Comparison of ENCODE assay signal across 13 mouse cellular contexts in genomic region chr10:52235461-52235860, GRCm38 (mm10). TPM values are rescaled to one million over a fixed set of nuclear protein-coding genes. Genes with fewer than 3 reads are reported as not detected.
DNase-seq lines count a peak whose midpoint lies in the region; ATAC-seq and TF ChIP-seq lines count a peak whose summit lies in the region.
"Had no signal": no experiment of that assay in that cellular context is flagged by ENCODE, and none has a peak within 500 bp of the region (broad histone marks: within the 10 kb centered on the region; RNA-seq: fewer than 3 reads in every experiment).

No protein-coding gene starts in this region.

- peak overlapping the region; percentile 93; the same call in 1 of the 2 replicates for H3K9ac ChIP-seq in heart, embryonic 13.5 days
- no peak overlapping the region for H3K9ac ChIP-seq in forebrain, embryonic 16.5 days (replicated peaks; ENCODE audit: low read depth, low read length)
- H3K9ac ChIP-seq in limb, embryonic 14.5 days (ENCODE audit: low read depth, low read length, severe bottlenecking), result no peak overlapping the region

- no peak overlapping the region for H3K27ac ChIP-seq in heart, embryonic 13.5 days (replicated peaks)
- H3K27ac ChIP-seq in brown adipose tissue, adult 24 weeks (replicated peaks; ENCODE audit: low read depth, low read length), result no peak overlapping the region
- H3K27ac ChIP-seq in forebrain, embryonic 16.5 days (ENCODE audit: low read length), result no peak overlapping the region
- no peak overlapping the region for H3K27ac ChIP-seq in limb, embryonic 14.5 days (replicated peaks; ENCODE audit: low read depth, low read length)

- DNase-seq in heart, postnatal 36 days, result no peak
- DNase-seq in limb, embryonic 14.5 days (ENCODE audit: low spot score), result no peak
- no peak for DNase-seq in cerebellum, adult 11-12 months
- DNase-seq in layer of hippocampus, postnatal 25 days (ENCODE audit: extremely low spot score in 1 of 2, low spot score in 1 of 2), result no peak
- DNase-seq in right cerebral cortex, postnatal 25 days, result no peak
- DNase-seq: cerebellum, adult 9-10 months; gastrocnemius, postnatal 10 days; retina, postnatal 1 day had no signal

- no peaks in the 10 kb centered on the region for H3K9me3 ChIP-seq in heart, embryonic 13.5 days
- H3K9me3 ChIP-seq in forebrain, embryonic 16.5 days (ENCODE audit: control insufficient read depth, low read length), result no peaks in the 10 kb centered on the region
- no peaks in the 10 kb centered on the region for H3K9me3 ChIP-seq in limb, embryonic 14.5 days (ENCODE audit: control insufficient read depth, low read length)

- H3K27me3 ChIP-seq in heart, embryonic 13.5 days (replicated peaks), result no peaks in the 10 kb centered on the region
- H3K27me3 ChIP-seq in forebrain, embryonic 16.5 days (replicated peaks; ENCODE audit: control insufficient read depth, insufficient read depth, low read length), result no peaks in the 10 kb centered on the region
- H3K27me3 ChIP-seq in limb, embryonic 14.5 days (ENCODE audit: control insufficient read depth, insufficient read depth, low read length), result no peaks in the 10 kb centered on the region

- H3K36me3 ChIP-seq in heart, embryonic 13.5 days, result no peaks in the 10 kb centered on the region
- H3K36me3 ChIP-seq in forebrain, embryonic 16.5 days (ENCODE audit: control insufficient read depth, insufficient read depth), result no peaks in the 10 kb centered on the region
- no peaks in the 10 kb centered on the region for H3K36me3 ChIP-seq in limb, embryonic 14.5 days (ENCODE audit: control insufficient read depth, insufficient read depth, low read length)

- 78% methylated on average over 5 of the region's 5 CpGs for WGBS in heart, embryonic 13.5 days
- 76% methylated on average over 5 of the region's 5 CpGs for WGBS in forebrain, embryonic 16.5 days
- 88% methylated on average over 5 of the region's 5 CpGs for WGBS in limb, embryonic 14.5 days

- peaks cover 14% of the 10 kb centered on the region for H3K4me1 ChIP-seq in heart, embryonic 13.5 days
- H3K4me1 ChIP-seq in brown adipose tissue, adult 24 weeks (ENCODE audit: control insufficient read depth, insufficient read depth, insufficient read length, low read length), result no peaks in the 10 kb centered on the region
- peaks cover 13% of the 10 kb centered on the region for H3K4me1 ChIP-seq in forebrain, embryonic 16.5 days (replicated peaks; ENCODE audit: control insufficient read depth, insufficient read depth, low read length)
- peaks cover 9% of the 10 kb centered on the region for H3K4me1 ChIP-seq in limb, embryonic 14.5 days (ENCODE audit: control insufficient read depth, insufficient read depth, low read length)

- H3K4me3 ChIP-seq in heart, embryonic 13.5 days, result peak overlapping the region; percentile 85; the same call in 1 of the 2 replicates
- H3K4me3 ChIP-seq in brown adipose tissue, adult 24 weeks (ENCODE audit: insufficient read depth, low read depth, low read length), result peak overlapping the region; percentile 83
- H3K4me3 ChIP-seq in forebrain, embryonic 16.5 days (replicated peaks; ENCODE audit: low read length), result no peak overlapping the region; the same call in 1 of the 2 replicates
- 0 out of 2 replicates have a peak overlapping the region, but pooled peaks have one; percentile 83 for H3K4me3 ChIP-seq in limb, embryonic 14.5 days (replicated peaks; ENCODE audit: low read length)

- no peak for TF ChIP-seq POLR2A in limb, embryonic 14.5 days (IDR thresholded peaks at IDR 0.05; ENCODE audit: borderline replicate concordance, extremely low read depth, insufficient read depth, insufficient read length)

- no peak for ATAC-seq in heart, embryonic 13.5 days (ENCODE audit: extremely low read depth, insufficient number of reproducible peaks, low FRiP score, low TSS enrichment)
- no peak for ATAC-seq in forebrain, embryonic 16.5 days
- no peak for ATAC-seq in limb, embryonic 14.5 days (ENCODE audit: low FRiP score, low read depth)
- ATAC-seq: CD4-positive, CD25-positive, alpha-beta regulatory T cell, adult 4 months had no signal

- intact Hi-C loops in heart, postnatal 36 days (cut with DNase I), result no loop called here

- peak overlapping the region; percentile 90 for H3K4me2 ChIP-seq in heart, embryonic 13.5 days
- H3K4me2 ChIP-seq in forebrain, embryonic 16.5 days (ENCODE audit: low read length), result peak overlapping the region; percentile 82
- no peak overlapping the region for H3K4me2 ChIP-seq in limb, embryonic 14.5 days (replicated peaks; ENCODE audit: low read depth, low read length, severe bottlenecking)

RNA-seq across cellular contexts. Expression of gene Dcbld1, which starts 2.0 kb away (rescaled TPM):
- polyA plus RNA-seq in heart, embryonic 13.5 days (2015; fragmentation: Nextera tagmentation; extraction: Ambion mirVana), result 8.0 and 8.5 TPM in 2 replicates
- 1 to 10 TPM; 3.7 to 3.8 TPM for total RNA-seq in heart, postnatal 36 days (2021)
- 0.99 and 1.0 TPM in 2 replicates for polyA plus RNA-seq in brown adipose tissue, adult 24 weeks (2012; ENCODE audit: insufficient read depth, insufficient read length, missing spikeins)
- polyA plus RNA-seq in forebrain, embryonic 16.5 days (2015; fragmentation: Nextera tagmentation; extraction: Ambion mirVana), result 20.1 and 22.0 TPM in 2 replicates
- polyA plus RNA-seq in limb, embryonic 14.5 days (2012; rRNA removed), result 9.2 and 9.5 TPM in 2 replicates
- 11.5 and 13.5 TPM in 2 replicates for polyA plus RNA-seq in limb, embryonic 14.5 days (2014; fragmentation: Nextera tagmentation; extraction: Ambion mirVana)
- total RNA-seq in layer of hippocampus, postnatal 25 days (2021), result 1 to 10 TPM; 6.2 to 7.9 TPM
- total RNA-seq: megakaryocyte, adult 5-6 weeks had no signal
- polyA plus RNA-seq: CD4-positive, CD25-positive, alpha-beta regulatory T cell, adult 4 months had no signal

RNA-seq across cellular contexts. Expression of gene Ros1, which starts 40.4 kb away (rescaled TPM):
- polyA plus RNA-seq in heart, embryonic 13.5 days (2015; fragmentation: Nextera tagmentation; extraction: Ambion mirVana), result not detected in 2 replicates
- total RNA-seq in heart, postnatal 36 days (2021), result under 1 TPM in 1 of 2 experiments, not detected in 1; 0.03 TPM
- polyA plus RNA-seq in brown adipose tissue, adult 24 weeks (2012; ENCODE audit: insufficient read depth, insufficient read length, missing spikeins), result not detected in 2 replicates
- not detected in 2 replicates for polyA plus RNA-seq in forebrain, embryonic 16.5 days (2015; fragmentation: Nextera tagmentation; extraction: Ambion mirVana)
- polyA plus RNA-seq in limb, embryonic 14.5 days (2012; rRNA removed), result 0.01 TPM in 2 replicates
- not detected in 2 replicates for polyA plus RNA-seq in limb, embryonic 14.5 days (2014; fragmentation: Nextera tagmentation; extraction: Ambion mirVana)
- not detected for total RNA-seq in layer of hippocampus, postnatal 25 days (2021)
- total RNA-seq: megakaryocyte, adult 5-6 weeks had no signal
- polyA plus RNA-seq: CD4-positive, CD25-positive, alpha-beta regulatory T cell, adult 4 months had no signal
